Comparison of ENCODE assay signal across 26 mouse cellular contexts in the genomic region with DNA sequence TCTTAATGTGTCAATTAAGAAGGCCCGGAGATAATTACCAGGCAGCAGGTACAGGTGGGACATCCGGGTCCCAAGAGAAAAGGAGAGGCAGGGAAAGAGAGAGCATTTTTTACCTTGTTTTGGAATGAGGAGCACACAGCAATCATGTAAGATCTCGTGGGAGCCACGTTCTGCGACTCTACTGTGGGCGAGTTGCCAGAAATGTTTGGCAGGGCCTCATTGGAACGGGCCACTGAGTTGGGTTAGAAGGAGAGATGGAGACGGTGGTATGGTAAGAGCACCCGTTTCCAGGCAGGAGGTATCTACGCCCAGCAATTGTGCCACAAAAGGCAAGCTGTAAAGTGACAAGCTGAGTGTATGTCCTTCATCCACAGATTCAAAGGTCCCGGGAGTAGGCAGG.
DNase-seq lines count a peak whose midpoint lies in the region; ATAC-seq lines count a peak whose summit lies in the region.
"Had no signal": no experiment of that assay in that cellular context is flagged by ENCODE, and none has a peak within 500 bp of the region (broad histone marks: within the 10 kb centered on the region; RNA-seq: fewer than 3 reads in every experiment).

No protein-coding gene starts in this region.

- no peaks in the 10 kb centered on the region for H3K4me1 ChIP-seq in embryonic facial prominence, embryonic 14.5 days (ENCODE audit: control insufficient read depth, insufficient read depth, low read length)
- no peaks in the 10 kb centered on the region for H3K4me1 ChIP-seq in embryonic facial prominence, embryonic 10.5 days
- no peaks in the 10 kb centered on the region for H3K4me1 ChIP-seq in kidney, embryonic 14.5 days (ENCODE audit: control insufficient read depth, insufficient read depth, low read length)
- H3K4me1 ChIP-seq: embryonic facial prominence, embryonic 12.5 days; forebrain, embryonic 12.5 days; hindbrain, embryonic 13.5 days had no signal

- 78% methylated on average over 11 of the region's 11 CpGs for WGBS in embryonic facial prominence, embryonic 14.5 days
- WGBS in embryonic facial prominence, embryonic 10.5 days = 88% methylated on average over 11 of the region's 11 CpGs
- WGBS in kidney, embryonic 14.5 days = 87% methylated on average over 11 of the region's 11 CpGs

- H3K9ac ChIP-seq in embryonic facial prominence, embryonic 14.5 days (ENCODE audit: low read depth, low read length) = no peak overlapping the region
- H3K9ac ChIP-seq in kidney, embryonic 14.5 days (ENCODE audit: low read depth, low read length) = no peak overlapping the region
- H3K9ac ChIP-seq: embryonic facial prominence, embryonic 12.5 days; forebrain, embryonic 12.5 days; forebrain, postnatal 0 days; hindbrain, embryonic 13.5 days had no signal

- H3K27ac ChIP-seq in embryonic facial prominence, embryonic 14.5 days (replicated peaks; ENCODE audit: low read depth, low read length) = no peak overlapping the region
- H3K27ac ChIP-seq in embryonic facial prominence, embryonic 10.5 days (replicated peaks) = no peak overlapping the region
- no peak overlapping the region for H3K27ac ChIP-seq in kidney, embryonic 14.5 days (ENCODE audit: low read depth, low read length)
- H3K27ac ChIP-seq: embryonic facial prominence, embryonic 12.5 days; forebrain, embryonic 12.5 days; gastrocnemius, adult 2 months; hindbrain, embryonic 13.5 days had no signal

- H3K4me2 ChIP-seq in embryonic facial prominence, embryonic 14.5 days (ENCODE audit: low read depth, low read length) = no peak overlapping the region
- no peak overlapping the region for H3K4me2 ChIP-seq in kidney, embryonic 14.5 days (replicated peaks; ENCODE audit: low read depth, low read length)
- H3K4me2 ChIP-seq: embryonic facial prominence, embryonic 12.5 days; forebrain, embryonic 12.5 days; heart, embryonic 11.5 days; hindbrain, embryonic 13.5 days had no signal

- no peak overlapping the region for H3K4me3 ChIP-seq in embryonic facial prominence, embryonic 14.5 days (ENCODE audit: low read depth, low read length)
- no peak overlapping the region for H3K4me3 ChIP-seq in embryonic facial prominence, embryonic 10.5 days
- no peak overlapping the region for H3K4me3 ChIP-seq in kidney, embryonic 14.5 days (ENCODE audit: low read length)
- H3K4me3 ChIP-seq: embryonic facial prominence, embryonic 12.5 days; erythroblast, embryonic 14.5 days; forebrain, embryonic 12.5 days; gastrocnemius, adult 2 months; hindbrain, embryonic 13.5 days had no signal

- H3K36me3 ChIP-seq in embryonic facial prominence, embryonic 14.5 days (ENCODE audit: control insufficient read depth, insufficient read depth, low read length) = no peaks in the 10 kb centered on the region
- H3K36me3 ChIP-seq in embryonic facial prominence, embryonic 10.5 days (replicated peaks) = no peaks in the 10 kb centered on the region
- no peaks in the 10 kb centered on the region for H3K36me3 ChIP-seq in kidney, embryonic 14.5 days (ENCODE audit: control insufficient read depth, insufficient read depth, low read length)
- H3K36me3 ChIP-seq: embryonic facial prominence, embryonic 12.5 days; forebrain, embryonic 12.5 days; hindbrain, embryonic 13.5 days had no signal

- H3K27me3 ChIP-seq in embryonic facial prominence, embryonic 14.5 days (replicated peaks; ENCODE audit: control insufficient read depth, insufficient read depth, low read length) = no peaks in the 10 kb centered on the region
- H3K27me3 ChIP-seq in embryonic facial prominence, embryonic 10.5 days (replicated peaks; ENCODE audit: low read depth, poor library complexity, severe bottlenecking) = no peaks in the 10 kb centered on the region
- H3K27me3 ChIP-seq in kidney, embryonic 14.5 days (ENCODE audit: control insufficient read depth, insufficient read depth, low read length) = no peaks in the 10 kb centered on the region
- H3K27me3 ChIP-seq: embryonic facial prominence, embryonic 12.5 days; forebrain, embryonic 12.5 days; hindbrain, embryonic 13.5 days; Patski had no signal

- peak; percentile 10 for DNase-seq in adrenal gland, postnatal 10 days
- no peak for DNase-seq in adrenal gland, postnatal 25 days
- DNase-seq in cerebellum, postnatal 14 days = peak; percentile 63 to 65
- no peak for DNase-seq in cerebellum, adult 9-10 months
- DNase-seq in embryonic facial prominence, embryonic 14.5 days (ENCODE audit: low spot score) = peak; percentile 1
- DNase-seq in embryonic facial prominence, embryonic 10.5 days (ENCODE audit: low spot score) = no peak
- peak; percentile 1 for DNase-seq in kidney, postnatal 14 days
- DNase-seq: adrenal gland, postnatal 36 days; cerebellum, adult 11 months; cerebellum, adult 9-11 months; forebrain, postnatal 0 days; gastrocnemius, adult 2 months; gastrocnemius, postnatal 14 days; heart, adult 11 months; kidney, adult 18-20 months; kidney, adult 9 months had no signal

- H3K9me3 ChIP-seq in embryonic facial prominence, embryonic 14.5 days (ENCODE audit: control insufficient read depth, low read length) = no peaks in the 10 kb centered on the region
- H3K9me3 ChIP-seq in embryonic facial prominence, embryonic 10.5 days = no peaks in the 10 kb centered on the region
- H3K9me3 ChIP-seq in kidney, embryonic 14.5 days (ENCODE audit: control insufficient read depth, low read length) = no peaks in the 10 kb centered on the region
- H3K9me3 ChIP-seq: embryonic facial prominence, embryonic 12.5 days; forebrain, embryonic 12.5 days; hindbrain, embryonic 13.5 days had no signal

- no peak; the same call in 1 of the 2 replicates for ATAC-seq in embryonic facial prominence, embryonic 14.5 days (ENCODE audit: low read depth)
- ATAC-seq in kidney, embryonic 14.5 days (ENCODE audit: low FRiP score, low TSS enrichment) = no peak
- ATAC-seq: forebrain, postnatal 0 days; hindbrain, embryonic 16.5 days; inflammation-experienced regulatory T-cells, adult 6 months; intestine, embryonic 16.5 days; Patski had no signal

Comparison
In these comparisons a context has a peak if more than half of its experiments do, and no peak if none do; other contexts are left out.
1. DNase-seq: peak in adrenal gland, postnatal 10 days (single experiment), cerebellum, postnatal 14 days (2 of 2), embryonic facial prominence, embryonic 14.5 days (single experiment) and kidney, postnatal 14 days (single experiment); none in adrenal gland, postnatal 25 days (single experiment), cerebellum, adult 9-10 months (single experiment) and embryonic facial prominence, embryonic 10.5 days (single experiment).